Mouse (Mus musculus) limb, embryonic 14.5 days (tissue): ENCODE measurements around the gene Fbxo41. TPM values are rescaled to one million over a fixed set of nuclear protein-coding genes. Genes with fewer than 3 reads are reported as not detected.

Source experiments
- ATAC-seq: fragments of 200-750 bp; cut with Nextera tagmentation; 2 replicates; pipeline ENCODE4 v1.8.0; 2017; ENCODE audit warnings: low read depth, moderate number of reproducible peaks, moderate TSS enrichment; ENCODE audit not compliant: low FRiP score
- DNase-seq: peaks from one replicate; pipeline ENCODE4 v3.0.0-alpha.2; 2015; ENCODE audit warnings: low spot score
- H3K27ac ChIP-seq: fragments of 300-500 bp; sonication (generic); replicated peaks from 2 replicates; pipeline ENCODE4 v1.5.1; 2014; ENCODE audit warnings: low read depth, mild to moderate bottlenecking, low read length, moderate library complexity, mixed read lengths
- H3K27me3 ChIP-seq: fragments of 300-500 bp; sonication (generic); 2 replicates; pipeline ENCODE4 v1.6.1; 2014; ENCODE audit warnings: low read length, mixed read lengths; ENCODE audit not compliant: control insufficient read depth, insufficient read depth
- H3K36me3 ChIP-seq: fragments of 300-500 bp; sonication (generic); 2 replicates; pipeline ENCODE4 v1.6.1; 2014; ENCODE audit warnings: mild to moderate bottlenecking, low read length, moderate library complexity, mixed read lengths; ENCODE audit not compliant: control insufficient read depth, insufficient read depth
- H3K4me1 ChIP-seq: fragments of 300-500 bp; sonication (generic); 2 replicates; pipeline ENCODE4 v1.6.1; 2014; ENCODE audit warnings: antibody characterized with exemption, low read length, mixed read lengths; ENCODE audit not compliant: control insufficient read depth, insufficient read depth
- H3K4me2 ChIP-seq: fragments of 300-500 bp; sonication (generic); replicated peaks from 2 replicates; pipeline ENCODE4 v1.6.1; 2014; ENCODE audit warnings: low read depth, mild to moderate bottlenecking, low read length, moderate library complexity; ENCODE audit not compliant: severe bottlenecking
- H3K4me3 ChIP-seq: fragments of 300-500 bp; sonication (generic); replicated peaks from 2 replicates; pipeline ENCODE4 v1.5.1; 2014; ENCODE audit warnings: low read length
- H3K9ac ChIP-seq: fragments of 300-500 bp; sonication (generic); 2 replicates; pipeline ENCODE4 v1.6.1; 2014; ENCODE audit warnings: mild to moderate bottlenecking, low read depth, low read length, moderate library complexity; ENCODE audit not compliant: severe bottlenecking
- H3K9me3 ChIP-seq: fragments of 300-500 bp; sonication (generic); 2 replicates; pipeline ENCODE4 v1.6.1; 2016; ENCODE audit warnings: low read length; ENCODE audit not compliant: control insufficient read depth
- POLR2A ChIP-seq: fragments of 200-500 bp; IDR thresholded peaks from 2 replicates; pipeline ENCODE4 v1.8.0; 2012; ENCODE audit warnings: inconsistent platforms, mild to moderate bottlenecking, moderate library complexity, borderline replicate concordance; ENCODE audit not compliant: insufficient read depth, insufficient read length; ENCODE audit errors: extremely low read depth
- WGBS: fragments of 180-500 bp; shearing (Covaris S2); extraction: QIAGEN DNeasy Blood & Tissue Kit; methylation state at CpG from one replicate; pipeline ENCODE4 v1.1.7; 2014; 5-methylcytosine and 5-hydroxymethylcytosine counted together
- polyA plus RNA-seq, 2 experiments: library from polyadenylated mRNA; depleted of rRNA in 1 of 2; stranded (reverse) in 1 of 2; unstranded in 1 of 2; fragments of >200 nt; fragmentation: Nextera tagmentation in 1 of 2; extraction: Ambion mirVana in 1 of 2; gene quantifications; 2 replicates each; pipeline versions ENCODE4 v1.2.1 to v1.2.3; 2012 to 2014

The Fbxo41 gene
- polyA plus RNA-seq, 2 experiments: 0.45 to 1.7 TPM

GRCm38 (mm10) chr6:85436631-85437030 lies 66.2 kb downstream of the Fbxo41 start:
- H3K9ac ChIP-seq: no peak overlapping the region
- no peaks in the 10 kb centered on the region for H3K9me3 ChIP-seq
- peaks cover 5% of the 10 kb centered on the region; the same call in 1 of the 2 replicates for H3K4me1 ChIP-seq
- ATAC-seq (no peak), DNase-seq (no peak)
- 86% methylated on average over 5 of the region's 6 CpGs for WGBS
- H3K27ac ChIP-seq: no peak overlapping the region
- H3K4me3 ChIP-seq: no peak overlapping the region
- no peak overlapping the region for H3K4me2 ChIP-seq
- no peak for TF ChIP-seq POLR2A
- H3K27me3 ChIP-seq: no peaks in the 10 kb centered on the region
- H3K36me3 ChIP-seq: peaks cover 35% of the 10 kb centered on the region

- DNase-seq: no peak
- ATAC-seq: no peak
- H3K4me3 ChIP-seq: no peak overlapping the region
- H3K9ac ChIP-seq: no peak overlapping the region
- H3K4me2 ChIP-seq: no peak overlapping the region
- no peaks in the 10 kb centered on the region for H3K27me3 ChIP-seq
- no peak for TF ChIP-seq POLR2A
- H3K27ac ChIP-seq: no peak overlapping the region
- H3K9me3 ChIP-seq: no peaks in the 10 kb centered on the region
- H3K4me1 ChIP-seq: peaks cover 7% of the 10 kb centered on the region; the same call in 1 of the 2 replicates
- H3K36me3 ChIP-seq: peaks cover 31% of the 10 kb centered on the region
- WGBS: 92% methylated on average over 1 of the region's 1 CpGs
Observed at GRCm38 (mm10) chr6:85436204-85436603, 66.6 kb downstream of the Fbxo41 start.

GRCm38 (mm10) chr6:85433865-85434264 lies 68.9 kb downstream of the Fbxo41 start:
- peaks cover 9% of the 10 kb centered on the region for H3K36me3 ChIP-seq
- H3K4me2 ChIP-seq: no peak overlapping the region
- H3K4me3 ChIP-seq: no peak overlapping the region
- H3K27me3 ChIP-seq: no peaks in the 10 kb centered on the region
- H3K9ac ChIP-seq: no peak overlapping the region
- TF ChIP-seq POLR2A: no peak
- H3K9me3 ChIP-seq: no peaks in the 10 kb centered on the region
- 78% methylated on average over 5 of the region's 5 CpGs for WGBS
- peaks cover 7% of the 10 kb centered on the region; the same call in 1 of the 2 replicates for H3K4me1 ChIP-seq
- ATAC-seq (no peak), DNase-seq (no peak)
- H3K27ac ChIP-seq: no peak overlapping the region

GRCm38 (mm10) chr6:85431842-85432431 lies 70.9 kb downstream of the Fbxo41 start, which contains the start of gene Smyd5:
TSS of gene Smyd5 (plus strand) at chr6:85431989.
- no peaks in the 10 kb centered on the region for H3K9me3 ChIP-seq
- ATAC-seq (peak; percentile 89), DNase-seq (peak; percentile 74)
- peak within 1 kb of the TSS; percentile 84 for H3K9ac ChIP-seq
- no peaks in the 10 kb centered on the region for H3K36me3 ChIP-seq
- H3K27me3 ChIP-seq: no peaks in the 10 kb centered on the region
- H3K4me1 ChIP-seq: peaks cover 7% of the 10 kb centered on the region; the same call in 1 of the 2 replicates
- WGBS: 1% methylated on average over 39 of the region's 39 CpGs
- TF ChIP-seq POLR2A: no peak
- peak within 1 kb of the TSS; percentile 62 for H3K4me2 ChIP-seq
- H3K4me3 ChIP-seq: peak within 1 kb of the TSS; percentile 83
- H3K27ac ChIP-seq: 0 out of 2 replicates have a peak within 1 kb of the TSS, but pooled peaks have one; percentile 41

GRCm38 (mm10) chr6:85431274-85431841 lies 71.4 kb downstream of the Fbxo41 start:
- ATAC-seq: peak; percentile 25

More at GRCm38 (mm10) chr6:85431274-85431841, 71.4 kb downstream of the Fbxo41 start:
- Histone ChIP-seq H3K9me3 (no peaks in the 10 kb centered on the region), H3K9ac (peak overlapping the region; percentile 84), H3K4me2 (peak overlapping the region; percentile 62), H3K27ac (0 out of 2 replicates have a peak overlapping the region, but pooled peaks have one; percentile 41), H3K4me3 (peak overlapping the region; percentile 83), H3K36me3 (no peaks in the 10 kb centered on the region), H3K27me3 (no peaks in the 10 kb centered on the region), H3K4me1 (peaks cover 7% of the 10 kb centered on the region; the same call in 1 of the 2 replicates)
- 49% methylated on average over 8 of the region's 8 CpGs for whole genome bisulfite sequencing
- no peak for TF ChIP-seq POLR2A
- DNase-seq: no peak
